Mouse (Mus musculus) thymus, postnatal 0 days (tissue): ENCODE measurements around the gene Tango6. TPM values are rescaled to one million over a fixed set of nuclear protein-coding genes. Genes with fewer than 3 reads are reported as not detected.

Experiments used
- DNase-seq: peaks from one replicate; pipeline ENCODE4 v3.0.0-alpha.2; 2015; ENCODE audit warnings: low spot score
- polyA plus RNA-seq: library from polyadenylated mRNA; unstranded; fragments of >200 nt; fragmentation: Nextera tagmentation; extraction: Ambion mirVana; gene quantifications from 2 replicates; pipeline ENCODE4 v1.2.1, GENCODE M21; 2015

Tango6 gene
- 5.5 and 5.7 TPM in 2 replicates for polyA plus RNA-seq

- DNase-seq = peak; percentile 89
These were observed at the start of gene Tango6 for GRCm38 (mm10) chr8:106682971-106683668. Gene Tango6 (plus strand): TSS chr8:106683068.

GRCm38 (mm10) chr8:106633361-106634158 is 49.3 kb upstream of the Tango6 start:
- peak; percentile 72 for DNase-seq

- no peak for DNase-seq
These were observed 47.6 kb upstream of the Tango6 start for GRCm38 (mm10) chr8:106635284-106635683.

- DNase-seq = no peak
These were observed 45.4 kb upstream of the Tango6 start for GRCm38 (mm10) chr8:106637446-106637845.

GRCm38 (mm10) chr8:106638768-106639295 is 44.0 kb upstream of the Tango6 start:
- DNase-seq = no peak

- no peak for DNase-seq
These were observed 42.7 kb upstream of the Tango6 start for GRCm38 (mm10) chr8:106640212-106640611.

- DNase-seq = no peak
These were observed 41.9 kb upstream of the Tango6 start for GRCm38 (mm10) chr8:106640921-106641320.

- DNase-seq = no peak
These were observed 40.7 kb upstream of the Tango6 start for GRCm38 (mm10) chr8:106642172-106642571.

GRCm38 (mm10) chr8:106643100-106643499 is 39.8 kb upstream of the Tango6 start:
- peak; percentile 66 for DNase-seq

GRCm38 (mm10) chr8:106644957-106645356 is 37.9 kb upstream of the Tango6 start:
- DNase-seq = peak; percentile 13

- no peak for DNase-seq
These were observed 36.7 kb upstream of the Tango6 start for GRCm38 (mm10) chr8:106646153-106646552.

- no peak for DNase-seq
These were observed 36.1 kb upstream of the Tango6 start for GRCm38 (mm10) chr8:106646731-106647130.

- DNase-seq = peak; percentile 80
These were observed 35.5 kb upstream of the Tango6 start for GRCm38 (mm10) chr8:106647387-106647786.

- no peak for DNase-seq
These were observed 34.4 kb upstream of the Tango6 start for GRCm38 (mm10) chr8:106648421-106648820.

GRCm38 (mm10) chr8:106651994-106652393 is 30.9 kb upstream of the Tango6 start:
- no peak for DNase-seq

- DNase-seq = no peak
These were observed 26.8 kb upstream of the Tango6 start for GRCm38 (mm10) chr8:106656046-106656445.

GRCm38 (mm10) chr8:106672786-106673185 is 10.1 kb upstream of the Tango6 start:
- DNase-seq = no peak

GRCm38 (mm10) chr8:106674318-106674717 is 8.6 kb upstream of the Tango6 start:
- DNase-seq = no peak

- DNase-seq = no peak
These were observed 8.0 kb upstream of the Tango6 start for GRCm38 (mm10) chr8:106674894-106675293.

GRCm38 (mm10) chr8:106684387-106684786 is 1.5 kb downstream of the Tango6 start:
- no peak for DNase-seq

- peak; percentile 65 for DNase-seq
These were observed 4.6 kb downstream of the Tango6 start for GRCm38 (mm10) chr8:106687479-106687878.

GRCm38 (mm10) chr8:106697748-106698248 is 14.9 kb downstream of the Tango6 start:
- no peak for DNase-seq
